Mouse (Mus musculus): ENCODE measurements around the gene Sidt2. TPM values are rescaled to one million over a fixed set of nuclear protein-coding genes. Genes with fewer than 3 reads are reported as not detected.

Sidt2 gene
- polyA plus RNA-seq (2012; rRNA removed), result 24.1 and 55.3 TPM in 2 replicates

GRCm38 (mm10) chr9:45955107-45955963 lies at the start of gene Sidt2:
Gene Sidt2 (minus strand): TSS chr9:45955258.

GRCm38 (mm10) chr9:45935628-45936210 lies 19.3 kb downstream of the Sidt2 start, which contains the start of gene Tagln:
Gene Tagln (minus strand): TSS chr9:45936058.

GRCm38 (mm10) chr9:45906355-45907077 lies 48.5 kb downstream of the Sidt2 start, which contains the start of the genes Pcsk7 and Rnf214:
Gene Pcsk7 (plus strand): TSS chr9:45906497.
Gene Rnf214 (minus strand): TSS chr9:45906911.

Other genes starting within 250 kb of the Sidt2 start
- 29.3 and 46.6 TPM in 2 replicates for gene Cep164, start 126.6 kb downstream of the Sidt2 start, polyA plus RNA-seq (2012; rRNA removed)
- gene Bace1, start 116.7 kb downstream of the Sidt2 start, polyA plus RNA-seq (2012; rRNA removed), result 12.8 and 19.4 TPM in 2 replicates
- 21.8 and 27.5 TPM in 2 replicates for gene Pcsk7, start 48.8 kb downstream of the Sidt2 start, polyA plus RNA-seq (2012; rRNA removed)
- 38.8 and 52.5 TPM in 2 replicates for gene Rnf214, start 48.3 kb downstream of the Sidt2 start, polyA plus RNA-seq (2012; rRNA removed)
- 50.0 and 75.2 TPM in 2 replicates for gene Tagln, start 19.2 kb downstream of the Sidt2 start, polyA plus RNA-seq (2012; rRNA removed)
- 125 and 146 TPM in 2 replicates for gene Pafah1b2, start 57.4 kb upstream of the Sidt2 start, polyA plus RNA-seq (2012; rRNA removed)
- 11.5 and 16.2 TPM in 2 replicates for gene Sik3, start 57.6 kb upstream of the Sidt2 start, polyA plus RNA-seq (2012; rRNA removed)

Measured in central nervous system, embryonic 11.5 days (tissue).